Mouse (Mus musculus) embryonic facial prominence, embryonic 11.5 days (tissue): ENCODE measurements around the gene Kalrn. TPM values are rescaled to one million over a fixed set of nuclear protein-coding genes. Genes with fewer than 3 reads are reported as not detected.

Experiments used
- ATAC-seq: fragments of 200-750 bp; cut with Nextera tagmentation; replicated peaks from 2 replicates; pipeline ENCODE4 v1.8.0; 2017; ENCODE audit warnings: low read depth; ENCODE audit not compliant: insufficient number of reproducible peaks, low FRiP score, low TSS enrichment
- DNase-seq: peaks from one replicate; pipeline ENCODE4 v3.0.0-alpha.2; 2015; ENCODE audit warnings: low spot score
- H3K27ac ChIP-seq: fragments of 300-500 bp; sonication (generic); replicated peaks from 2 replicates; pipeline ENCODE4 v1.5.1; 2014; ENCODE audit warnings: mild to moderate bottlenecking, low read depth, low read length, control low read depth
- H3K27me3 ChIP-seq: fragments of 300-500 bp; sonication (generic); 2 replicates; pipeline ENCODE4 v1.6.1; 2014; ENCODE audit warnings: mild to moderate bottlenecking, low read length, moderate library complexity, mixed read lengths; ENCODE audit not compliant: control insufficient read depth, insufficient read depth
- H3K36me3 ChIP-seq: fragments of 300-500 bp; sonication (generic); replicated peaks from 2 replicates; pipeline ENCODE4 v1.6.1; 2014; ENCODE audit warnings: low read depth, mild to moderate bottlenecking, low read length, moderate library complexity, mixed read lengths; ENCODE audit not compliant: control insufficient read depth, insufficient read depth
- H3K4me1 ChIP-seq: fragments of 300-500 bp; sonication (generic); 2 replicates; pipeline ENCODE4 v1.6.1; 2014; ENCODE audit warnings: low read length, mixed read lengths; ENCODE audit not compliant: control insufficient read depth, insufficient read depth
- H3K4me2 ChIP-seq: fragments of 300-500 bp; sonication (generic); 2 replicates; pipeline ENCODE4 v1.6.1; 2014; ENCODE audit warnings: low read depth, mild to moderate bottlenecking, control low read depth, low read length, moderate library complexity
- H3K4me3 ChIP-seq: fragments of 300-500 bp; sonication (generic); 2 replicates; pipeline ENCODE4 v1.5.1; 2014; ENCODE audit warnings: low read depth, low read length, control low read depth
- H3K9ac ChIP-seq: fragments of 300-500 bp; sonication (generic); replicated peaks from 2 replicates; pipeline ENCODE4 v1.6.1; 2014; ENCODE audit warnings: mild to moderate bottlenecking, control low read depth, low read length
- H3K9me3 ChIP-seq: fragments of 300-500 bp; sonication (generic); replicated peaks from 2 replicates; pipeline ENCODE4 v1.6.1; 2016; ENCODE audit warnings: mild to moderate bottlenecking, low read length, inconsistent platforms, mixed read lengths; ENCODE audit not compliant: control insufficient read depth
- WGBS: fragments of 180-500 bp; shearing (Covaris S2); extraction: QIAGEN DNeasy Blood & Tissue Kit; methylation state at CpG from one replicate; pipeline ENCODE4 v1.1.7; 2014; 5-methylcytosine and 5-hydroxymethylcytosine counted together
- polyA plus RNA-seq: library from polyadenylated mRNA; unstranded; fragments of >200 nt; fragmentation: Nextera tagmentation; extraction: Ambion mirVana; gene quantifications from 2 replicates; pipeline ENCODE4 v1.2.1, GENCODE M21; 2014

The Kalrn gene
- polyA plus RNA-seq, 1 experiment from 2014 or later: 12.0 TPM

GRCm38 (mm10) chr16:34299226-34299625 lies 274.1 kb downstream of the Kalrn start:
- no peak overlapping the region for H3K4me3 ChIP-seq
- H3K9ac ChIP-seq: no peak overlapping the region
- no peaks in the 10 kb centered on the region for H3K36me3 ChIP-seq
- no peak for ATAC-seq
- no peak overlapping the region for H3K27ac ChIP-seq
- WGBS: 76% methylated on average over 2 of the region's 2 CpGs
- no peaks in the 10 kb centered on the region for H3K27me3 ChIP-seq
- no peaks in the 10 kb centered on the region for H3K9me3 ChIP-seq
- H3K4me1 ChIP-seq: no peaks in the 10 kb centered on the region
- no peak overlapping the region for H3K4me2 ChIP-seq
- no peak for DNase-seq

- 83% methylated on average over 5 of the region's 5 CpGs for WGBS
- Histone ChIP-seq H3K9me3 (no peaks in the 10 kb centered on the region), H3K4me1 (no peaks in the 10 kb centered on the region), H3K9ac (no peak overlapping the region), H3K27me3 (no peaks in the 10 kb centered on the region), H3K36me3 (no peaks in the 10 kb centered on the region), H3K4me2 (no peak overlapping the region), H3K4me3 (no peak overlapping the region), H3K27ac (no peak overlapping the region)
- no peak for DNase-seq
- no peak for ATAC-seq
Measured at GRCm38 (mm10) chr16:34297911-34298682, 275.2 kb downstream of the Kalrn start.

- Histone ChIP-seq H3K9ac (no peak overlapping the region), H3K27me3 (no peaks in the 10 kb centered on the region), H3K4me2 (no peak overlapping the region), H3K4me1 (no peaks in the 10 kb centered on the region), H3K4me3 (no peak overlapping the region), H3K36me3 (no peaks in the 10 kb centered on the region), H3K27ac (no peak overlapping the region), H3K9me3 (no peaks in the 10 kb centered on the region)
- DNase-seq (no peak), ATAC-seq (no peak)
- WGBS: 82% methylated on average over 6 of the region's 6 CpGs
Measured at GRCm38 (mm10) chr16:34294568-34294967, 278.8 kb downstream of the Kalrn start.

DNA sequence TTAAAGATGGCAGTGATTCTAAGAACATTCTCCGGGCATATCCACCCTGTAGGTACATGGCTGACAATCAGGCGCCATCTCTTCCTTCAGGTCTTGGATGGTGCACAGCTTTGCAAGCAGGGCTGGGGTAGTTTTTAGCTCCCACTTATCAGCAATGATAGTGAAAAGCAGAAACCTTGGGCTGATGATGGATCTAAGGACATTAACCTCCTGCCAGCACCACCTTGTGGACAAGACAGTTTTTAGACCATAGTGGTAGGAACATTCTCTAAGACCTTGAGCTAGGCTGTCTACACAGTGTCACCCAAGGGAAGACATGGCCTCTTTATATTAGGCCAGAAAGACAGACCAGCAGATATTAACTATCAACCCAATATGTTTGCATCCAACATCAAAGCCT lies 279.7 kb downstream of the Kalrn start:
- Histone ChIP-seq H3K9ac (no peak overlapping the region), H3K9me3 (no peaks in the 10 kb centered on the region), H3K4me1 (no peaks in the 10 kb centered on the region), H3K27ac (no peak overlapping the region), H3K36me3 (no peaks in the 10 kb centered on the region), H3K4me2 (no peak overlapping the region), H3K27me3 (no peaks in the 10 kb centered on the region), H3K4me3 (no peak overlapping the region)
- ATAC-seq (no peak), DNase-seq (no peak)
- WGBS: 94% methylated on average over 2 of the region's 2 CpGs

DNA sequence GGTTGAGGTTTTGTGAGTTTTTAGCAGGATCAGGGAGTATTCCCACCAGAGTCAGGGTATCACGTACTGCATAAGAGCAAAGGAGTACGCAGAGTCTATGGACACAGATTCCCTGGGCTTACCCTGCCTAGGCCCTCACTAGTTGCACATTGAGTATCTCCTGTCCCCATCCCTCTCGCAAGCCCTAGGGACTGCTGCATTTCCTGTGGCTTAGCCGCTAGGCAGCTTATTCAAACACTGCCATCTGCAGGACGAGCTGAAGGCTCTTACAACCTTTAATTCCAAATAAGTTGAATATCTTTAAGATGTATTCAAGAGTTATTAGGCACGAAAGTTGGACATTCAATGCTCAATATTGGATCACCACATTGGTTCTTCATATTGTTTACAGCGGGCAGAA lies 283.7 kb downstream of the Kalrn start:
- 44% methylated on average over 7 of the region's 7 CpGs for WGBS
- no peaks in the 10 kb centered on the region for H3K27me3 ChIP-seq
- H3K9me3 ChIP-seq: no peaks in the 10 kb centered on the region
- DNase-seq: peak; percentile 40
- H3K4me2 ChIP-seq: no peak overlapping the region
- H3K4me1 ChIP-seq: no peaks in the 10 kb centered on the region
- H3K4me3 ChIP-seq: no peak overlapping the region
- no peak for ATAC-seq
- H3K9ac ChIP-seq: no peak overlapping the region
- H3K36me3 ChIP-seq: no peaks in the 10 kb centered on the region
- no peak overlapping the region for H3K27ac ChIP-seq

- Histone ChIP-seq H3K36me3 (no peaks in the 10 kb centered on the region), H3K4me1 (no peaks in the 10 kb centered on the region)
- no peak for DNase-seq
Measured at GRCm38 (mm10) chr16:34282026-34282425, 291.3 kb downstream of the Kalrn start.

GRCm38 (mm10) chr16:34279654-34280383 lies 293.5 kb downstream of the Kalrn start:
- DNase-seq (no peak), ATAC-seq (no peak)
- 89% methylated on average over 7 of the region's 7 CpGs for WGBS
- Histone ChIP-seq H3K36me3 (no peaks in the 10 kb centered on the region), H3K4me3 (no peak overlapping the region), H3K9ac (no peak overlapping the region), H3K27ac (no peak overlapping the region), H3K4me1 (no peaks in the 10 kb centered on the region), H3K4me2 (no peak overlapping the region), H3K9me3 (no peaks in the 10 kb centered on the region), H3K27me3 (no peaks in the 10 kb centered on the region)

More at GRCm38 (mm10) chr16:34282026-34282425, 291.3 kb downstream of the Kalrn start:
- no peak overlapping the region for H3K4me3 ChIP-seq
- no peaks in the 10 kb centered on the region for H3K9me3 ChIP-seq
- WGBS: 89% methylated on average over 8 of the region's 8 CpGs
- H3K27me3 ChIP-seq: no peaks in the 10 kb centered on the region
- H3K27ac ChIP-seq: no peak overlapping the region
- no peak overlapping the region for H3K9ac ChIP-seq
- no peak overlapping the region for H3K4me2 ChIP-seq
- no peak for ATAC-seq

DNA sequence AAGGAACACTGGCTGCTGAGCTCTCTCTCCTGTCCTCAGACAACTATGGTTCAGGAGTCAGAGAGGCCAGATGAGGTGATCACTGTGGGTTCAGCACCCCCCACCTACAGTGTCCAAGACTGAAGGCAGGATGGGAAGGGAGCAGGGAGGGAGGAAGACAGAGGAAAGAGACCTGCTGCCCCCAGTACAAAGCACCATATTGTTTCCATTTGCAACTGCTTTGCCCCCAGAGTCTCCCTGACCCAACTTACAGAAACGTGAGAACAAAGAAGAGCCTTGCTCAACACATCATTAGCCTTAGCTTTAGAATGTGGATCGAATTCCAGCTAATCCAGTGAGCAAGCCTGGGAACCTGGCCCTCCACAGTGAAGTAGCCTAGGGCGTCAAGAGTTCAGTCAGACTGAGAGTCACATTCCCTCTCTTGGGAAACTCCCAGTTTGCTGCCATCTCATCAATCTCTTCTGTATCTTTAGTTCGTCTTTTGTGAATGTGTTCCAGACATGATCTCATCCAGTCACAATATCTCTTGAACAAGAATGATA lies 295.0 kb downstream of the Kalrn start:
- no peaks in the 10 kb centered on the region for H3K27me3 ChIP-seq
- 19% methylated on average over 4 of the region's 4 CpGs for WGBS
- H3K9me3 ChIP-seq: no peaks in the 10 kb centered on the region
- DNase-seq (peak; percentile 62), ATAC-seq (no peak; the same call in 1 of the 2 replicates)
- H3K27ac ChIP-seq: no peak overlapping the region
- H3K9ac ChIP-seq: no peak overlapping the region
- H3K4me3 ChIP-seq: no peak overlapping the region
- H3K4me1 ChIP-seq: no peaks in the 10 kb centered on the region
- no peaks in the 10 kb centered on the region for H3K36me3 ChIP-seq
- H3K4me2 ChIP-seq: no peak overlapping the region
